Mouse (Mus musculus) kidney, postnatal 0 days (tissue): ENCODE data around the gene Tfam. TPM values are rescaled to one million over a fixed set of nuclear protein-coding genes. Genes with fewer than 3 reads are reported as not detected.

ENCODE experiments used
- ATAC-seq: fragments of 200-750 bp; cut with Nextera tagmentation; replicated peaks from 2 replicates; pipeline ENCODE4 v1.8.0; 2017; ENCODE audit warnings: low read depth, moderate number of reproducible peaks, moderate TSS enrichment, moderate library complexity; ENCODE audit not compliant: low FRiP score
- DNase-seq: peaks from one replicate; pipeline ENCODE4 v3.0.0-alpha.2; 2016; ENCODE audit warnings: low spot score
- H3K27ac ChIP-seq: fragments of 300-500 bp; sonication (generic); 2 replicates; pipeline ENCODE4 v1.5.1; 2014; ENCODE audit warnings: mild to moderate bottlenecking
- H3K27me3 ChIP-seq: fragments of 300-500 bp; sonication (generic); 2 replicates; pipeline ENCODE4 v1.6.1; 2014; ENCODE audit warnings: low read length, mixed read lengths; ENCODE audit not compliant: insufficient read depth
- H3K36me3 ChIP-seq: fragments of 300-500 bp; sonication (generic); 2 replicates; pipeline ENCODE4 v1.6.1; 2014; ENCODE audit warnings: low read length, mixed read lengths; ENCODE audit not compliant: insufficient read depth
- H3K4me1 ChIP-seq: fragments of 300-500 bp; sonication (generic); replicated peaks from 2 replicates; pipeline ENCODE4 v1.6.1; 2014; ENCODE audit warnings: antibody characterized with exemption, low read length, mixed read lengths; ENCODE audit not compliant: insufficient read depth
- H3K4me2 ChIP-seq: fragments of 300-500 bp; sonication (generic); 2 replicates; pipeline ENCODE4 v1.6.1; 2014; ENCODE audit warnings: mild to moderate bottlenecking, low read length, moderate library complexity, mixed read lengths
- H3K4me3 ChIP-seq: fragments of 300-500 bp; sonication (generic); replicated peaks from 2 replicates; pipeline ENCODE4 v1.5.1; 2014; ENCODE audit warnings: low read depth, low read length
- H3K9ac ChIP-seq: fragments of 300-500 bp; sonication (generic); 2 replicates; pipeline ENCODE4 v1.6.1; 2014; ENCODE audit warnings: low read depth, low read length
- H3K9me3 ChIP-seq: fragments of 300-500 bp; sonication (generic); replicated peaks from 2 replicates; pipeline ENCODE4 v1.6.1; 2016; ENCODE audit warnings: low read length, inconsistent platforms, mixed read lengths
- CTCF ChIP-seq: IDR thresholded peaks from 2 replicates; pipeline ENCODE4 v1.5.1; 2016; ENCODE audit warnings: antibody characterized with exemption, low read depth, mild to moderate bottlenecking, moderate library complexity
- WGBS: fragments of 180-500 bp; shearing (Covaris S2); extraction: QIAGEN DNeasy Blood & Tissue Kit; methylation state at CpG from one replicate; pipeline ENCODE4 v1.1.7; 2014; 5-methylcytosine and 5-hydroxymethylcytosine counted together
- polyA plus RNA-seq: library from polyadenylated mRNA; unstranded; fragments of >200 nt; fragmentation: Nextera tagmentation; extraction: Ambion mirVana; gene quantifications from 2 replicates; pipeline ENCODE4 v1.2.1, GENCODE M21; 2015

The Tfam gene
- polyA plus RNA-seq: 75.2 and 77.9 TPM in 2 replicates

DNA sequence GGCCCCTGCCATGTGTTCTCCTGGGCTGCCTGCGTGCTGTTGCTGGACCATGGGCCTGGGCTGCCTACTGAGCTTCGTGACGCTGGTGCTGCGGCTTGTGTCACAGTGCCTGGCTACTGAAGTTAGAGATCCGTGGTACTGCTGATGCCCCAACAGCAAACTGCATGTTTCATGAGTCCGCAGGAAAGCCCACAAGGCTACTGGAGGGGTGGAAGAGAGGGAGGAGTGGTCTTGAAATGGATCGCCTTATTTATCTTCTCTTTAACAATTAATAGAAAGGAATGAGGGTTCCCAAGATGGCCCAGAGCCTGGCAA is at the start of gene Tfam:
TSS of gene Tfam (minus strand) at position 41 of the 315 bp plus-strand sequence.
- H3K27ac ChIP-seq: peak within 1 kb of the TSS; percentile 84
- H3K27me3 ChIP-seq: no peaks in the 10 kb centered on the region
- no peaks in the 10 kb centered on the region for H3K9me3 ChIP-seq
- H3K4me1 ChIP-seq: peaks cover 4% of the 10 kb centered on the region; the same call in 1 of the 2 replicates
- TF ChIP-seq CTCF: no peak
- H3K4me2 ChIP-seq: peak within 1 kb of the TSS; percentile 73
- H3K4me3 ChIP-seq: peak within 1 kb of the TSS; percentile 82
- WGBS: 2% methylated on average over 7 of the region's 7 CpGs
- peak within 1 kb of the TSS; percentile 89 for H3K9ac ChIP-seq
- DNase-seq (no peak), ATAC-seq (no peak)
- H3K36me3 ChIP-seq: peaks cover 2% of the 10 kb centered on the region; the same call in 1 of the 2 replicates

DNA sequence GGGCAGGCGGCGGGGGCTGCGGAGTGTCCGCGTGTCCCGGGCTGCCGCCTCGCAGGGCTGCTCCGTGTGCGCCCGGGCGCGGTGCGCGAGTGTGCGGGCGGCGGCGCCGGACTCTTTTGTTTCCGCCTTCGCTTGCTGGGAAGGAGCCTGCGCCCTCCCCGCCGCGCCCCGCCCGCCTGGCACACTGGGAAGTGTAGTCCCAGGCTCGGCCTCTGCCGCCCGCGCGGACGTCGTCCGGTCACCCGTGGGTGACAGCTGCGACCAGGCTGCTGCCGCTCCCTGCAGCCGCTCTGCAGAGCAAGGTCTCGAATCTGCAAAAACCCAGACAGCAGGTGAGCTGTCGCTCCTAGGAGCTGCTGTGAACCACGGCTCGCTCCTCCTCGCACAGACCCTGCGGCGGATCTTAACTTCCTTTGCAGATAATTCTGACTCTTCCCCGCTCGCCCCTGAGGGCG is 47.1 kb upstream of the Tfam start, which contains the start of gene Ube2d1:
TSS of gene Ube2d1 (minus strand) at position 137 of the 455 bp plus-strand sequence.
- H3K4me3 ChIP-seq: peak within 1 kb of the TSS; percentile 93
- peak; percentile 81 for DNase-seq
- peak within 1 kb of the TSS; percentile 85 for H3K9ac ChIP-seq
- TF ChIP-seq CTCF: 0 out of 2 replicates have a peak, but pooled peaks have one; percentile 4
- H3K36me3 ChIP-seq: no peaks in the 10 kb centered on the region
- under 1% methylated on average over 46 of the region's 50 CpGs for WGBS
- H3K9me3 ChIP-seq: no peaks in the 10 kb centered on the region
- H3K4me2 ChIP-seq: peak within 1 kb of the TSS; percentile 78
- H3K27ac ChIP-seq: 0 out of 2 replicates have a peak within 1 kb of the TSS, but pooled peaks have one; percentile 10
- H3K27me3 ChIP-seq: no peaks in the 10 kb centered on the region
- H3K4me1 ChIP-seq: no peaks in the 10 kb centered on the region; the same call in 1 of the 2 replicates
- peak; percentile 97 for ATAC-seq

DNA sequence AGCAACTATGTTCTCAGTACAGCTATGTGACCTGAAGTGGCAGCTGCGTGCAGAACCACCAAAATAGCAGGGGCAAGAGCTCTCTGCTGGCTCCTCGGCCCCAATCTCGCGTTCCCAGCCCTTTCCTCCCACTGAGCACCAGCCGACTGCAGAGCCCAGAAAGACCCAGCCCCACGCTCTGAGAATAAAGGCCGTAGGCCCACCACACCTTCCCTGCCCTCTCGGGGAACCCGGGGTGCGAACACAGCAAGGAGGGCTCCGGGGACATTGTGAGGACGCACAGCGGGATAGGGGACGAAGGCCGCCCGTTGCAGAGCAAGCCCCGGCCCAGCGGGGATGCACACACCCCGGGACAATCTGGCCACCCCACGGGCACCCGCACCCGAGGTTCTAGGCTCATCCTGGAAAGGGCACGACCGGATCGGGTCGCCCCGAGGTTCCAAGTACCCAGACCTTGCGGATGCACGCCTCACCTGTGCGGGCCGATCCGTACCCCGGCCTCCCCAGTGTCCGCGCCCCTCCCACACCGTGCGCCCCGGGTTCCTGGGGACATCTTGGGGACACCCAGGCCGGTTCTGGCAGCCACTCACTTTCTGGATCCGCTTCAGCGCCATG is 46.5 kb upstream of the Tfam start:
- WGBS: under 1% methylated on average over 41 of the region's 41 CpGs
- 0 out of 2 replicates have a peak overlapping the region, but pooled peaks have one; percentile 10 for H3K27ac ChIP-seq
- no peaks in the 10 kb centered on the region for H3K9me3 ChIP-seq
- H3K4me3 ChIP-seq: peak overlapping the region; percentile 93
- H3K27me3 ChIP-seq: no peaks in the 10 kb centered on the region
- ATAC-seq (peak; percentile 81), DNase-seq (no peak)
- H3K4me1 ChIP-seq: no peaks in the 10 kb centered on the region; the same call in 1 of the 2 replicates
- H3K36me3 ChIP-seq: no peaks in the 10 kb centered on the region
- TF ChIP-seq CTCF: no peak
- H3K9ac ChIP-seq: peak overlapping the region; percentile 85
- H3K4me2 ChIP-seq: peak overlapping the region; percentile 78

- no peaks in the 10 kb centered on the region; the same call in 1 of the 2 replicates for H3K4me1 ChIP-seq
- H3K9ac ChIP-seq: peak overlapping the region; percentile 85
- no peaks in the 10 kb centered on the region for H3K36me3 ChIP-seq
- no peaks in the 10 kb centered on the region for H3K9me3 ChIP-seq
- H3K4me2 ChIP-seq: peak overlapping the region; percentile 78
- TF ChIP-seq CTCF: no peak
- peak overlapping the region; percentile 93 for H3K4me3 ChIP-seq
- ATAC-seq (no peak), DNase-seq (no peak)
- no peak overlapping the region for H3K27ac ChIP-seq
- WGBS: 11% methylated on average over 8 of the region's 8 CpGs
- H3K27me3 ChIP-seq: no peaks in the 10 kb centered on the region
Observed at GRCm38 (mm10) chr10:71284131-71284510, 46.0 kb upstream of the Tfam start.

DNA sequence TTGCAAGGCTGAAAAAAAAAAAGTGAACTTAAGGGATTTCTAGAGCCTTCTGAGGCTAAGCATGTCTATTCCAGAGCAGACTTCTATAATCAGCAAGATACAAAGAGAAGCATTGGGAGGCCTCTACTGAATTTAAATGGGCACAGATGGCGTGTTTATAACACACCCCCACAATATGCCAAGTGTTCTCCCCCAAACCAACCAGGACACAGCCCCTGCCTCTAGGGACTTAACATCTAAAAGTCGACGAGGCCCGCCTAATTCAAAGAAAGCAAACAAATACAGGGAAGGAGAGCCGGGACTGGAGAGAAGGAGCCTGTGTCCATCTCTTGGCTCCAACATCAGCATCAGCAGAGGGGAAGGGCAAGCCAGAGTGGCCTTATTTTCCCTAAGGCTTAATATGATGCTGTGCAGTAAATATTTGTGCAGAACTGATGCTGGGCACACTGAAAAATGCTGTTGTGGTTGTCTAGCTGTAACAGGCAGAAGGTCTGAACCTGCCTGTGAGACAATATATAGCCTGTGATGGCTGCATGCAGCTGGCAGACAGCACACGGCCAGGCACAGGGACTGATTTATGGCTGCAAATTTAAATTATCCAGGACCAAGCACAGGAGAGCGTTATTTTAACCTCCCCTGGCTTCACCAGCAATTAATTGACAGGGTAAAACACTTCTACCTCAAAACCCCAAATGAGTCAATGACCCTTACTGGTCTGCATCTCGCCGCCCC is 35.1 kb upstream of the Tfam start:
- TF ChIP-seq CTCF: no peak
- H3K9me3 ChIP-seq: no peaks in the 10 kb centered on the region
- no peak overlapping the region for H3K27ac ChIP-seq
- no peak overlapping the region for H3K4me3 ChIP-seq
- H3K4me1 ChIP-seq: no peaks in the 10 kb centered on the region
- H3K36me3 ChIP-seq: no peaks in the 10 kb centered on the region
- H3K9ac ChIP-seq: no peak overlapping the region
- ATAC-seq: no peak
- DNase-seq: no peak
- no peak overlapping the region for H3K4me2 ChIP-seq
- H3K27me3 ChIP-seq: no peaks in the 10 kb centered on the region
- WGBS: 32% methylated on average over 9 of the region's 9 CpGs

DNA sequence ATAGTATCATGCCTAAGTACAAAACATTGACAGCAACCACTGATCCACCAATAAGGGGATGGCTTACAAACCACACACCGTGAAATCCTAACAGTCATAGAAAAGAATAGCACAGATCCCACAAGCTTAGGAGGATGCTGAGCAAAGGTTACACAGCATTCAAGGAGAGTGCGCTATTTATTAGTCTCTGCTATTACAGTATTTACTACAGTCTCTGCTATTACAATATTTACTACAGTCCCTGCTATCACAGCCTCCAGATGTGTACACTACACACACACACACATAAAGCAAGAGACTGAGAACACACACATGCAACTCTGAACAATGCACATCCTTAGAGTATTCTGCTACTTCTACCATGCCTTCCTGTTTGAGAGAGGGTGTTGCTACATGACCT is 29.9 kb upstream of the Tfam start:
- no peak overlapping the region for H3K4me2 ChIP-seq
- DNase-seq (no peak), ATAC-seq (no peak)
- H3K27ac ChIP-seq: no peak overlapping the region
- WGBS: 83% methylated on average over 2 of the region's 2 CpGs
- no peaks in the 10 kb centered on the region for H3K9me3 ChIP-seq
- H3K4me1 ChIP-seq: peaks cover 3% of the 10 kb centered on the region; the same call in 1 of the 2 replicates
- H3K27me3 ChIP-seq: no peaks in the 10 kb centered on the region
- H3K9ac ChIP-seq: no peak overlapping the region
- no peak overlapping the region for H3K4me3 ChIP-seq
- TF ChIP-seq CTCF: no peak
- no peaks in the 10 kb centered on the region for H3K36me3 ChIP-seq
